Mouse (Mus musculus) cerebellum, adult 2 months (tissue): ENCODE data around the gene Gpr180. TPM values are rescaled to one million over a fixed set of nuclear protein-coding genes. Genes with fewer than 3 reads are reported as not detected.

Experiments used
- DNase-seq, 2 experiments: peaks; one replicate each; pipeline ENCODE4 v3.0.0; 2021
- H3K27ac ChIP-seq: fragments of 200-500 bp; 2 replicates; pipeline ENCODE4 v1.5.1; 2012; ENCODE audit warnings: low read length, control low read depth, inconsistent platforms; ENCODE audit not compliant: insufficient read depth
- H3K27me3 ChIP-seq: fragments of 200-500 bp; 2 replicates; pipeline ENCODE4 v1.6.1; 2012; ENCODE audit warnings: inconsistent platforms, mild to moderate bottlenecking, low read length, moderate library complexity; ENCODE audit not compliant: control insufficient read depth, insufficient read depth
- H3K4me1 ChIP-seq: fragments of 200-500 bp; 2 replicates; pipeline ENCODE4 v1.6.1; 2011; ENCODE audit warnings: low read length; ENCODE audit not compliant: control insufficient read depth, insufficient read depth
- H3K4me3 ChIP-seq: fragments of 200-500 bp; replicated peaks from 2 replicates; pipeline ENCODE3; 2011; ENCODE audit warnings: mild to moderate bottlenecking, low read depth, low read length, control low read depth; ENCODE audit not compliant: insufficient read depth
- CTCF ChIP-seq: fragments of 200-500 bp; IDR thresholded peaks from 2 replicates; pipeline ENCODE4 v1.5.1; 2011; ENCODE audit warnings: low read depth, mild to moderate bottlenecking, control low read depth, low read length, moderate library complexity, borderline replicate concordance; ENCODE audit not compliant: insufficient read depth
- POLR2A ChIP-seq: fragments of 200-500 bp; IDR thresholded peaks from 2 replicates; pipeline ENCODE4 v1.6.1; 2011; ENCODE audit warnings: low read length, control low read depth, borderline replicate concordance; ENCODE audit not compliant: insufficient read depth
- WGBS: fragments of 180-500 bp; shearing (Covaris S2); methylation state at CpG from one replicate; pipeline ENCODE4 v1.1.7; 2018; 5-methylcytosine and 5-hydroxymethylcytosine counted together
- polyA plus RNA-seq: library from polyadenylated mRNA; depleted of rRNA; stranded (reverse); fragments of >200 nt; gene quantifications from 2 replicates; pipeline ENCODE4 v1.2.3, GENCODE M21; 2012; rRNA removed

The Gpr180 gene
- polyA plus RNA-seq, 1 experiment, result 37.6 TPM

GRCm38 (mm10) chr14:118197063-118197462 lies 60.1 kb downstream of the Gpr180 start:
- no peaks in the 10 kb centered on the region; the same call in 1 of the 2 replicates for H3K27me3 ChIP-seq
- H3K4me3 ChIP-seq, result no peak overlapping the region
- DNase-seq, result no peak
- no peak overlapping the region for H3K27ac ChIP-seq
- H3K4me1 ChIP-seq, result no peaks in the 10 kb centered on the region
- WGBS, result 74% methylated on average over 12 of the region's 12 CpGs
- TF ChIP-seq POLR2A (no peak), CTCF (no peak)

DNA sequence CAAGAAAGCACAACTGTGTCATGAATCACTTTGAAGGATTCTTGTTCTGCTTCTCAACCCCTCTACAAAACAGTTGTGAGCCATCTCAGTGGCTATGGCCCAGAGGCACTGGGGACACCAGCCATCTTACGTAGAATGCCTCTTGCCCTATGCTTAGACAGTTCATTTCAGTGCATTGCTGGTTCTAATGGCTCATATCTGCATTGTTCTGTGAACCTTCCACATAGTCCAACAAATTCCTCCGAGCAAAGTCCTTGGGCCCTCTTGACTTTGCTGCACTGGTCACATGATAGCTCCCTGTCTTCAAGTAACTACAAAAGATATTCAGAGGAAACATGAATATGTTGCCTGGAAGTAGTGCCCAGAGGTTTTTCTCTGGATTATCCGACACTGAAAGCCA lies 63.8 kb downstream of the Gpr180 start:
- TF ChIP-seq POLR2A (no peak), CTCF (no peak)
- DNase-seq, result no peak
- H3K27me3 ChIP-seq, result no peaks in the 10 kb centered on the region; the same call in 1 of the 2 replicates
- 91% methylated on average over 3 of the region's 3 CpGs for WGBS
- no peak overlapping the region for H3K4me3 ChIP-seq
- no peak overlapping the region for H3K27ac ChIP-seq
- no peaks in the 10 kb centered on the region for H3K4me1 ChIP-seq

GRCm38 (mm10) chr14:118202006-118202405 lies 65.0 kb downstream of the Gpr180 start:
- Histone ChIP-seq H3K4me3 (no peak overlapping the region), H3K27me3 (no peaks in the 10 kb centered on the region; the same call in 1 of the 2 replicates), H3K27ac (no peak overlapping the region), H3K4me1 (no peaks in the 10 kb centered on the region)
- no peak for DNase-seq
- 85% methylated on average over 5 of the region's 5 CpGs for WGBS
- TF ChIP-seq CTCF (no peak), POLR2A (no peak)

GRCm38 (mm10) chr14:118203031-118203430 lies 66.1 kb downstream of the Gpr180 start:
- DNase-seq, result no peak
- no peak overlapping the region for H3K4me3 ChIP-seq

DNA sequence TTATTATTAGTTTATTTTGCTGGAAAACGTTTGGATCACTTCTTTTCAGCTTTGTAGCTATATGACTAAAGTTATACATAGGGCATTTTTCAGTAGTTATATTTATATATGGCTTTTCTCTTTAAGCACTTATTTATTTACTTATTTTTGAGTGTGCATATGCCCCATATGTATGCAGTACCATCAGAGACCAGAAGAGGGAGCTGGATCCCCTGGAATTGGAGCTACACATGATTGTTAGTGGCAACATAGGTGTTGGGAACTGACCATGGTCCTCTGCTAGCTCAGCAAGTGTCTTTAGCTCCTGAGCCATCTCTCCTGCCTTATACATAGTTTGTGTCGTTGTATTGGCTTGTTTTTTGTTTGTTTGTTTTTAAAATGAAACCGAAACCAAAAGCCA lies 70.4 kb downstream of the Gpr180 start:
- Histone ChIP-seq H3K4me3 (no peak overlapping the region), H3K27me3 (no peaks in the 10 kb centered on the region), H3K4me1 (no peaks in the 10 kb centered on the region), H3K27ac (no peak overlapping the region)
- DNase-seq, result no peak
- 87% methylated on average over 3 of the region's 3 CpGs for WGBS
- TF ChIP-seq CTCF (no peak), POLR2A (no peak)

More at GRCm38 (mm10) chr14:118203031-118203430, 66.1 kb downstream of the Gpr180 start:
- Histone ChIP-seq H3K4me1 (no peaks in the 10 kb centered on the region), H3K27ac (no peak overlapping the region), H3K27me3 (no peaks in the 10 kb centered on the region; the same call in 1 of the 2 replicates)
- TF ChIP-seq CTCF (0 out of 2 replicates have a peak, but pooled peaks have one; percentile 13), POLR2A (no peak)
- 76% methylated on average over 7 of the region's 7 CpGs for WGBS

DNA sequence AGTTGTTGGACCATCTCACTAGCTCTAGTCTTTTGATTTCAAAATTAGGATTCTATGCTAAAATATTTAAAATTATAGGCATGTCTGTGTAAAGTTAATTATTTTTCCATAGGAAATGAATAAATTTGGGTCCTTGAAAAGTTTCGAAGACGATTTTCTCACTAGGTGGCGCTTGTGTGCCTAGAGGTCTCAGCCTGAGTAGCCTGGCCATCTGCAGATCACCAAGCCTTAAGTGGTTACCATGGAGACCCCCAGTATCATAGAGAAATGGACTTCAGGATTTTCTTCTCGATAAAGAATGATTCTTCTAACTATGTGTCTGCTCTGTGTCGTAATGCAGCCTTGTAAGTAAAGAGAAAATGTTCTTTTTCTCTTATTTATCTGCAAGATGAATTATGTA lies 72.7 kb downstream of the Gpr180 start:
- H3K27ac ChIP-seq, result no peak overlapping the region
- H3K4me1 ChIP-seq, result no peaks in the 10 kb centered on the region
- DNase-seq, result peak in 1 of 2 experiments; percentile 14
- H3K27me3 ChIP-seq, result no peaks in the 10 kb centered on the region
- WGBS, result 8% methylated on average over 5 of the region's 5 CpGs
- TF ChIP-seq CTCF (peak; percentile 31; the same call in 1 of the 2 replicates), POLR2A (no peak)
- no peak overlapping the region for H3K4me3 ChIP-seq

GRCm38 (mm10) chr14:118212188-118212804 lies 75.3 kb downstream of the Gpr180 start:
- Histone ChIP-seq H3K27ac (no peak overlapping the region), H3K27me3 (no peaks in the 10 kb centered on the region; the same call in 1 of the 2 replicates), H3K4me1 (no peaks in the 10 kb centered on the region), H3K4me3 (no peak overlapping the region)
- no peak for DNase-seq
- TF ChIP-seq CTCF (no peak), POLR2A (no peak)
- WGBS, result 64% methylated on average over 15 of the region's 15 CpGs

Other genes starting within 250 kb of the Gpr180 start
- 0.64 and 0.98 TPM in 2 replicates for gene Dct, start 84.9 kb upstream of the Gpr180 start, polyA plus RNA-seq
- 9.0 and 10.2 TPM in 2 replicates for gene Tgds, start 4.4 kb upstream of the Gpr180 start, polyA plus RNA-seq
- gene Sox21, start 99.9 kb downstream of the Gpr180 start, polyA plus RNA-seq, result 4.9 and 5.6 TPM in 2 replicates
- gene Gm9376, start 129.8 kb downstream of the Gpr180 start, polyA plus RNA-seq, result not detected in 2 replicates